Mouse (Mus musculus) testis, adult 2 months (tissue): ENCODE results near the gene Cd200.

Experiments
- CTCF ChIP-seq: fragments of 200-500 bp; IDR thresholded peaks from 2 replicates; pipeline ENCODE4 v1.5.1; 2012; ENCODE audit warnings: low read depth, mild to moderate bottlenecking, inconsistent platforms, low read length, moderate library complexity; ENCODE audit not compliant: control insufficient read depth, insufficient read depth, insufficient replicate concordance
- POLR2A ChIP-seq: fragments of 200-500 bp; IDR thresholded peaks from 2 replicates; pipeline ENCODE4 v1.6.1; 2012; ENCODE audit warnings: low read depth, mild to moderate bottlenecking, inconsistent platforms, low read length, moderate library complexity; ENCODE audit not compliant: control insufficient read depth

GRCm38 (mm10) chr16:45408425-45409063 lies at the start of gene Cd200:
- TF ChIP-seq CTCF (no peak), POLR2A (peak; percentile 29; the same call in 1 of the 2 replicates)
